Mouse (Mus musculus): Measurements from ENCODE around the gene Slc45a3.

DNA sequence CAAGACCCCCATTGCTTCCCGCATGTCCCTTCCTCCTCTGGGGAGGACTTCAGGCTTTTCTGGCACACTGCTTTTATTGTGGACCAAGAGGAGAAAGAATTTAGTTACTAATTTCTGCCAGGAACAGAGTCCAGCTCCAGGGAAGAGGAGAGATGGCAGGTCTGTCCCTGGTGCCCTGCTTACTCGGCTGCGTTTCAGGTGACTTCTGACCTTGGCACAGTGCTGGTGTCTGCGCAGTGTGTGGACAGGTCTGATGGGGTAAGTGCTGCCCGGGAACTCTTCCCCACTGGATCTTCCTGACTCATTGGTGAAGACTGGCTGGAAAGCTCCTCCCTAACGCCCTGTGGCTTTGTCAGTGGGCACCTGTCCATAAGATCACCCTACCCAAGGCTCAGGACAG lies 6.2 kb downstream of the Slc45a3 start:
- TF ChIP-seq MAX (IDR thresholded peaks at IDR 0.05; ENCODE audit: low read depth) = no peak
- TF ChIP-seq CEBPB (IDR thresholded peaks at IDR 0.05; ENCODE audit: insufficient read depth, poor library complexity, severe bottlenecking) = no peak
- no peak for TF ChIP-seq POLR2A (IDR thresholded peaks at IDR 0.05; ENCODE audit: insufficient read length, low read depth)
- TF ChIP-seq E2F4 (IDR thresholded peaks at IDR 0.05; ENCODE audit: insufficient read depth) = no peak
- no peak for TF ChIP-seq REST (IDR thresholded peaks at IDR 0.05; ENCODE audit: insufficient read depth, insufficient read length)
- no peak for TF ChIP-seq POLR2AphosphoS2 (IDR thresholded peaks at IDR 0.05; ENCODE audit: insufficient read length, low read depth)
- TF ChIP-seq MYOD1 (IDR thresholded peaks at IDR 0.05; ENCODE audit: control insufficient read depth in 1 of 3, insufficient read length in 2 of 3, low read depth in 2 of 3) = no peak
- TF ChIP-seq USF1 (IDR thresholded peaks at IDR 0.05; ENCODE audit: low read depth) = no peak
